Mouse (Mus musculus): ENCODE measurements around the gene Ranbp10.

Gene Ranbp10

GRCm38 (mm10) chr8:105826861-105827848 is at the start of gene Ranbp10, which contains the start of gene Tsnaxip1:
Gene Ranbp10, minus strand, starts transcription at chr8:105827350.
Gene Tsnaxip1, plus strand, starts transcription at chr8:105827731.
- peak; percentile 93 for DNase-seq

GRCm38 (mm10) chr8:105874301-105874700 is 47.2 kb upstream of the Ranbp10 start:
- DNase-seq, result no peak

- DNase-seq, result no peak
Measured at GRCm38 (mm10) chr8:105866364-105867029, 39.3 kb upstream of the Ranbp10 start.

GRCm38 (mm10) chr8:105861951-105862350 is 34.8 kb upstream of the Ranbp10 start:
- peak; percentile 21 for DNase-seq

GRCm38 (mm10) chr8:105860143-105860981 is 33.2 kb upstream of the Ranbp10 start, which contains the start of gene Nutf2:
Gene Nutf2, plus strand, starts transcription at chr8:105860580.
- peak; percentile 93 for DNase-seq

GRCm38 (mm10) chr8:105859314-105859713 is 32.2 kb upstream of the Ranbp10 start:
- DNase-seq, result no peak

- no peak for DNase-seq
Measured at GRCm38 (mm10) chr8:105858495-105858894, 31.3 kb upstream of the Ranbp10 start.

GRCm38 (mm10) chr8:105856168-105856835 is 29.2 kb upstream of the Ranbp10 start:
- DNase-seq, result no peak

GRCm38 (mm10) chr8:105855248-105856167 is 28.4 kb upstream of the Ranbp10 start:
- peak; percentile 46 for DNase-seq

GRCm38 (mm10) chr8:105854715-105855216 is 27.6 kb upstream of the Ranbp10 start, which contains the start of gene Thap11:
Gene Thap11, plus strand, starts transcription at chr8:105855132.
- DNase-seq, result peak; percentile 93

GRCm38 (mm10) chr8:105854303-105854702 is 27.2 kb upstream of the Ranbp10 start:
- DNase-seq, result no peak

- DNase-seq, result no peak
Measured at GRCm38 (mm10) chr8:105853178-105853577, 26.0 kb upstream of the Ranbp10 start, which contains the start of gene Cenpt. Gene Cenpt, minus strand, starts transcription at chr8:105853278.

GRCm38 (mm10) chr8:105852146-105852729 is 25.1 kb upstream of the Ranbp10 start:
- no peak for DNase-seq

GRCm38 (mm10) chr8:105851651-105852143 is 24.5 kb upstream of the Ranbp10 start:
- peak; percentile 90 for DNase-seq

- DNase-seq, result no peak
Measured at GRCm38 (mm10) chr8:105850611-105851010, 23.5 kb upstream of the Ranbp10 start.

- DNase-seq, result no peak
Measured at GRCm38 (mm10) chr8:105850014-105850413, 22.9 kb upstream of the Ranbp10 start.

- DNase-seq, result no peak
Measured at GRCm38 (mm10) chr8:105846678-105847077, 19.5 kb upstream of the Ranbp10 start.

- DNase-seq, result no peak
Measured at GRCm38 (mm10) chr8:105839209-105839608, 12.1 kb upstream of the Ranbp10 start.

GRCm38 (mm10) chr8:105836991-105837390 is 9.8 kb upstream of the Ranbp10 start:
- no peak for DNase-seq

- DNase-seq, result peak; percentile 86
Measured at GRCm38 (mm10) chr8:105835318-105835717, 8.2 kb upstream of the Ranbp10 start.
